Mouse (Mus musculus) yolk sac, embryonic 10.5 days (tissue): ENCODE results near the gene Optn.

Experiments
- DNase-seq: peaks from one replicate; pipeline ENCODE4 v3.0.0-alpha.2; 2017; ENCODE audit warnings: low spot score

Optn gene

GRCm38 (mm10) chr2:5029808-5030207 is 34.0 kb downstream of the Optn start:
- no peak for DNase-seq

GRCm38 (mm10) chr2:5028047-5028446 is 35.8 kb downstream of the Optn start:
- DNase-seq: no peak

GRCm38 (mm10) chr2:5027057-5027456 is 36.8 kb downstream of the Optn start:
- no peak for DNase-seq

GRCm38 (mm10) chr2:5025162-5025733 is 38.6 kb downstream of the Optn start:
- no peak for DNase-seq

- no peak for DNase-seq
Observed at GRCm38 (mm10) chr2:5023699-5024399, 40.0 kb downstream of the Optn start.

GRCm38 (mm10) chr2:5023275-5023674 is 40.6 kb downstream of the Optn start:
- DNase-seq: no peak

GRCm38 (mm10) chr2:5019708-5020107 is 44.1 kb downstream of the Optn start:
- no peak for DNase-seq

- DNase-seq: no peak
Observed at GRCm38 (mm10) chr2:5016922-5017321, 46.9 kb downstream of the Optn start.

GRCm38 (mm10) chr2:5015527-5015926 is 48.3 kb downstream of the Optn start:
- no peak for DNase-seq

GRCm38 (mm10) chr2:5014616-5015015 is 49.2 kb downstream of the Optn start:
- DNase-seq: no peak

- peak; percentile 94 for DNase-seq
Observed at GRCm38 (mm10) chr2:5012491-5013324, 51.1 kb downstream of the Optn start, which contains the start of gene Mcm10. Gene Mcm10 (minus strand): TSS chr2:5012791.

- peak; percentile 21 for DNase-seq
Observed at GRCm38 (mm10) chr2:5011898-5012490, 51.9 kb downstream of the Optn start.

GRCm38 (mm10) chr2:5007107-5007506 is 56.7 kb downstream of the Optn start:
- DNase-seq: no peak

- no peak for DNase-seq
Observed at GRCm38 (mm10) chr2:5001266-5001665, 62.6 kb downstream of the Optn start.

- no peak for DNase-seq
Observed at GRCm38 (mm10) chr2:4998905-4999304, 64.9 kb downstream of the Optn start.

GRCm38 (mm10) chr2:4996421-4996824 is 67.4 kb downstream of the Optn start:
- peak; percentile 80 for DNase-seq

- DNase-seq: no peak
Observed at GRCm38 (mm10) chr2:4995646-4996045, 68.2 kb downstream of the Optn start.

GRCm38 (mm10) chr2:4994436-4994835 is 69.4 kb downstream of the Optn start:
- DNase-seq: no peak

- no peak for DNase-seq
Observed at GRCm38 (mm10) chr2:4993584-4993983, 70.3 kb downstream of the Optn start.

GRCm38 (mm10) chr2:4988826-4989424 is 74.9 kb downstream of the Optn start:
- DNase-seq: no peak

GRCm38 (mm10) chr2:4987388-4988180 is 76.3 kb downstream of the Optn start:
- no peak for DNase-seq
